Mouse (Mus musculus) kidney, embryonic 15.5 days (tissue): Measurements from ENCODE around the gene Hsd17b2. TPM values are rescaled to one million over a fixed set of nuclear protein-coding genes. Genes with fewer than 3 reads are reported as not detected.

Source experiments
- ATAC-seq: fragments of 200-750 bp; cut with Nextera tagmentation; replicated peaks from 2 replicates; pipeline ENCODE4 v1.8.0; 2017; ENCODE audit warnings: moderate TSS enrichment; ENCODE audit not compliant: low FRiP score
- H3K27ac ChIP-seq: fragments of 300-500 bp; sonication (generic); 2 replicates; pipeline ENCODE4 v1.5.1; 2015; ENCODE audit warnings: mild to moderate bottlenecking, inconsistent platforms
- H3K27me3 ChIP-seq: fragments of 300-500 bp; sonication (generic); 2 replicates; pipeline ENCODE4 v1.6.1; 2015; ENCODE audit warnings: inconsistent platforms
- H3K36me3 ChIP-seq: fragments of 300-500 bp; sonication (generic); 2 replicates; pipeline ENCODE4 v1.6.1; 2015; ENCODE audit warnings: inconsistent platforms
- H3K4me1 ChIP-seq: fragments of 300-500 bp; sonication (generic); 2 replicates; pipeline ENCODE4 v1.6.1; 2015; ENCODE audit warnings: inconsistent platforms
- H3K4me2 ChIP-seq: fragments of 300-500 bp; sonication (generic); 2 replicates; pipeline ENCODE4 v1.6.1; 2015; ENCODE audit warnings: moderate library complexity, mild to moderate bottlenecking, inconsistent platforms
- H3K4me3 ChIP-seq: fragments of 300-500 bp; sonication (generic); replicated peaks from 2 replicates; pipeline ENCODE4 v1.5.1; 2015; ENCODE audit warnings: mild to moderate bottlenecking, inconsistent platforms
- H3K9ac ChIP-seq: fragments of 300-500 bp; sonication (generic); 2 replicates; pipeline ENCODE4 v1.6.1; 2015; ENCODE audit warnings: mild to moderate bottlenecking, inconsistent platforms
- H3K9me3 ChIP-seq: fragments of 300-500 bp; sonication (generic); replicated peaks from 2 replicates; pipeline ENCODE4 v1.6.1; 2016; ENCODE audit warnings: inconsistent platforms
- WGBS: fragments of 180-500 bp; shearing (Covaris S2); methylation state at CpG from one replicate; pipeline ENCODE4 v1.1.7; 2015; ENCODE audit warnings: mixed read lengths; 5-methylcytosine and 5-hydroxymethylcytosine counted together
- polyA plus RNA-seq: library from polyadenylated mRNA; unstranded; fragments of >200 nt; fragmentation: Nextera tagmentation; extraction: Ambion mirVana; gene quantifications from 2 replicates; pipeline ENCODE4 v1.2.1, GENCODE M21; 2015

The Hsd17b2 gene
- polyA plus RNA-seq, 1 experiment from 2014 or later = 2.2 TPM

- no peak for ATAC-seq
- no peak overlapping the region for H3K27ac ChIP-seq
- no peaks in the 10 kb centered on the region for H3K36me3 ChIP-seq
- peaks cover 15% of the 10 kb centered on the region; the same call in 1 of the 2 replicates for H3K4me1 ChIP-seq
- no peak overlapping the region for H3K4me3 ChIP-seq
- H3K4me2 ChIP-seq = 0 out of 2 replicates have a peak overlapping the region, but pooled peaks have one; percentile 15
- H3K9me3 ChIP-seq = no peaks in the 10 kb centered on the region
- H3K27me3 ChIP-seq = peaks cover 7% of the 10 kb centered on the region; the same call in 1 of the 2 replicates
- WGBS = 31% methylated on average over 10 of the region's 10 CpGs
- no peak overlapping the region for H3K9ac ChIP-seq
Observed at GRCm38 (mm10) chr8:117683925-117684472, 17.7 kb upstream of the Hsd17b2 start.

DNA sequence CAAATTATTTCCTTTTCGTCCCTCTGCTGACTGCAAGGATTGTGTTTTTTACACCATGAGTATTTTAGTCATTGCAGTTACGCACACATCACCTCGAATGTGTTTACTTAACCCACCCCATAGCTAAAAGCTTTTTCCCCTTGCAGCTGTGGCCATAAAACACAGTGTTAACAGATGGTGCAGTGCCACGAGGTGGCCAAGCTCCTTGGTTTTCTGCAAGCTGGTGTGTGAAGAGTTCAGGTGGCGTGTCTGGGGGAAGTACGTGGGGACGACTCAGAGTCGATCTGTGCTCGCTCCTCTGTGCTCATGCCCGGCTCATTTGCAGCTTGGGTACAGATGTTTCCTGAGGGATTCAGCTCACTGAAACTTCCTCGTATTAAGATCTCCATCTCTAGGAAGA lies 17.2 kb upstream of the Hsd17b2 start:
- Histone ChIP-seq H3K9ac (no peak overlapping the region), H3K4me3 (no peak overlapping the region), H3K9me3 (no peaks in the 10 kb centered on the region), H3K36me3 (no peaks in the 10 kb centered on the region), H3K4me1 (peaks cover 15% of the 10 kb centered on the region; the same call in 1 of the 2 replicates), H3K27ac (no peak overlapping the region), H3K27me3 (peaks cover 7% of the 10 kb centered on the region; the same call in 1 of the 2 replicates), H3K4me2 (0 out of 2 replicates have a peak overlapping the region, but pooled peaks have one; percentile 15)
- ATAC-seq = no peak
- WGBS = 6% methylated on average over 11 of the region's 11 CpGs

GRCm38 (mm10) chr8:117687890-117688289 lies 13.8 kb upstream of the Hsd17b2 start:
- 79% methylated on average over 7 of the region's 7 CpGs for WGBS

DNA sequence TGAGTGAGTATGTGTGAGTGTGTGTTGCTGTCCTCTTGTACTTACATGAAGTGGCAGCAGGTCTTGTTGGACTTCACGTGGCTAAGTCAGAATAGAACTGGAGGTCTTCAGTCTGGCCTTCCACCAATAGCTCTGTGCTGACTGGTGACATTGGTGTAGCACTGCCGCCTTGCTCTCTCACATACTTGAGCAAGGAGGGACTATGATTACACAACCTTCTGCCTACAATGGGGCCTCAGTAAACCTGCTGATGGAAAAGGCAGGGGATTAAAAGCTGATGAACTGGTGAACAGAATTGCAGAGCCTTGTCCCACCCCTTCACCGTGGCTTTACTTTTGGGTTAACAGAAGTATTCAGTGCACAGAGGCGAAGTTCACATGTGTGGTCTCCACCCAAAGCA lies 9.6 kb upstream of the Hsd17b2 start:
- H3K4me3 ChIP-seq = no peak overlapping the region
- H3K27ac ChIP-seq = no peak overlapping the region
- ATAC-seq = no peak
- H3K27me3 ChIP-seq = no peaks in the 10 kb centered on the region
- no peak overlapping the region for H3K9ac ChIP-seq
- H3K36me3 ChIP-seq = no peaks in the 10 kb centered on the region
- H3K4me1 ChIP-seq = no peaks in the 10 kb centered on the region
- H3K4me2 ChIP-seq = no peak overlapping the region
- H3K9me3 ChIP-seq = no peaks in the 10 kb centered on the region
- WGBS = 89% methylated on average over 4 of the region's 4 CpGs

More at GRCm38 (mm10) chr8:117687890-117688289, 13.8 kb upstream of the Hsd17b2 start:
- Histone ChIP-seq H3K4me3 (no peak overlapping the region), H3K4me1 (peaks cover 15% of the 10 kb centered on the region; the same call in 1 of the 2 replicates), H3K27ac (no peak overlapping the region), H3K4me2 (no peak overlapping the region), H3K36me3 (no peaks in the 10 kb centered on the region), H3K9me3 (no peaks in the 10 kb centered on the region), H3K9ac (no peak overlapping the region), H3K27me3 (peaks cover 7% of the 10 kb centered on the region; the same call in 1 of the 2 replicates)
- no peak for ATAC-seq

- Histone ChIP-seq H3K4me2 (no peak overlapping the region), H3K36me3 (no peaks in the 10 kb centered on the region), H3K27me3 (no peaks in the 10 kb centered on the region), H3K27ac (no peak overlapping the region), H3K4me1 (no peaks in the 10 kb centered on the region), H3K9me3 (no peaks in the 10 kb centered on the region), H3K4me3 (no peak overlapping the region), H3K9ac (no peak overlapping the region)
- 90% methylated on average over 1 of the region's 1 CpGs for WGBS
- no peak for ATAC-seq
Observed at GRCm38 (mm10) chr8:117695636-117696035, 6.1 kb upstream of the Hsd17b2 start.

DNA sequence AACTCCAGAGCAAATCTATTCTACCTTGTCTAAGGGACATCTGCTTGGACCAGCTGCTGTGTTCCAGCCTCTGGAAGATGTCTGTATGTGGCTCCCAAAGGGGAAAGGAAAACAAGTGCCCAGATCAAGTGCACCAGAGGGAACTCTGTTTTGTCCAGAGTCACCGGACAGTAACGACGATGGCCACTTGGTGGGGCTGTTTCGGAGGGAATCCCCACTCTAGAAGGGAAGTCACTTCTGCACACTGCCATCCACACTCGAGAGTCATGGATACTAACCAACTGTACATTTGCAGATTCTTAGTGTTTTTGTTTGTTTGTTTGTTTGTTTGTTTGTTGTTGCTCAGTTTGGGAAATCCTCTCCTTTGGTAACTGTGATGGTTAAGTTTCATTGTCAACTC lies 4.5 kb upstream of the Hsd17b2 start:
- Histone ChIP-seq H3K4me2 (no peak overlapping the region), H3K27me3 (no peaks in the 10 kb centered on the region), H3K4me1 (peaks cover 6% of the 10 kb centered on the region), H3K9ac (no peak overlapping the region), H3K9me3 (no peaks in the 10 kb centered on the region), H3K4me3 (no peak overlapping the region), H3K27ac (no peak overlapping the region), H3K36me3 (no peaks in the 10 kb centered on the region)
- ATAC-seq = no peak
- WGBS = 37% methylated on average over 5 of the region's 5 CpGs

DNA sequence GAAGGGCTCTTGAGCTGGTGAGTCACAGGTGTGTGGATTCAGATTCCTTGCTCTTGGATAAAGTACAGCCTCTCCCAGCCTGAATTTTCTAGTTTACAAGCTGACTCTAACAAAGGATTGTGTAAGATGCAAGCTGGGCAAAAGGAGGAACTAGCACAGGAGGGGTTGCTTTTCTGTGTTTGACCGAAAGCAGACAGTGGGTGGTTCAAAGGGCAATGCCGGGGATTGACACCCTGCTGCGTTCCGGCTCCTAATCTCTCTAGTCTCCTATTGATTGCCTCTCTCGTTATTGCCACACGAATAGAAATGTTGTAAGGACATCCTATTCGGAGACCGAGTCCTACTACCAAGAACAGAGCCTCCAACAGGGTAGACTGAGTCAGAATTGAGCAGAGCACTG lies 1.0 kb upstream of the Hsd17b2 start:
- Histone ChIP-seq H3K4me3 (no peak overlapping the region), H3K27me3 (no peaks in the 10 kb centered on the region), H3K4me1 (peaks cover 6% of the 10 kb centered on the region), H3K9ac (no peak overlapping the region), H3K4me2 (no peak overlapping the region), H3K27ac (no peak overlapping the region), H3K36me3 (no peaks in the 10 kb centered on the region), H3K9me3 (no peaks in the 10 kb centered on the region)
- 64% methylated on average over 8 of the region's 8 CpGs for WGBS
- ATAC-seq = no peak

GRCm38 (mm10) chr8:117701246-117701645 lies 458 bp upstream of the Hsd17b2 start:
- ATAC-seq = no peak
- peaks cover 6% of the 10 kb centered on the region for H3K4me1 ChIP-seq
- 87% methylated on average over 8 of the region's 8 CpGs for WGBS
- H3K4me2 ChIP-seq = no peak overlapping the region
- no peak overlapping the region for H3K27ac ChIP-seq
- no peak overlapping the region for H3K4me3 ChIP-seq
- H3K27me3 ChIP-seq = no peaks in the 10 kb centered on the region
- H3K9ac ChIP-seq = no peak overlapping the region
- H3K9me3 ChIP-seq = no peaks in the 10 kb centered on the region
- H3K36me3 ChIP-seq = no peaks in the 10 kb centered on the region

DNA sequence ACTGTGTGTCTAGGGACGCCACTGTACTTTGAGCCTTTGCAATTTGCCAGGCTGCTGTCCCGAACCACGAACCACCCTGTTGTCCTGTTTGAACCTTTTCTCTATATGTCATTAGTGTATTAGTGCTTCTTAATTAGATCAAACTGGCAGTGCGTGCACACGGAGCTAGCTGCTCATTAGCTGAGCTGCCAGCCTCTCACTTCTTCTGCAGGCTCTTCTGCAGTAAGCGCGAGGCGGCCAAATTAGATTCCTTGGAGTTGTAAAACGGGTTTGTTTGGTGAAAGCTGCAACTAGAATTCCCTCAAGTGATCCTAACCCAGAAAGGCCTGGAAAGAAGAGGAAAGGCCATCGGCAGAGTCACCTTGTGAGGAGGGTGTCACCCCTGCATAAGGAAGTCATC lies 997 bp downstream of the Hsd17b2 start:
- Histone ChIP-seq H3K4me2 (no peak overlapping the region), H3K36me3 (no peaks in the 10 kb centered on the region), H3K4me3 (no peak overlapping the region), H3K9ac (no peak overlapping the region), H3K27ac (no peak overlapping the region), H3K4me1 (peaks cover 6% of the 10 kb centered on the region), H3K9me3 (no peaks in the 10 kb centered on the region), H3K27me3 (no peaks in the 10 kb centered on the region)
- no peak for ATAC-seq
- WGBS = 43% methylated on average over 10 of the region's 10 CpGs

GRCm38 (mm10) chr8:117706141-117706540 lies 4.4 kb downstream of the Hsd17b2 start:
- ATAC-seq = no peak
- Histone ChIP-seq H3K9ac (no peak overlapping the region), H3K27me3 (no peaks in the 10 kb centered on the region), H3K4me3 (no peak overlapping the region), H3K9me3 (no peaks in the 10 kb centered on the region), H3K36me3 (no peaks in the 10 kb centered on the region), H3K4me2 (no peak overlapping the region), H3K4me1 (peaks cover 6% of the 10 kb centered on the region), H3K27ac (no peak overlapping the region)
- 88% methylated on average over 4 of the region's 4 CpGs for WGBS

DNA sequence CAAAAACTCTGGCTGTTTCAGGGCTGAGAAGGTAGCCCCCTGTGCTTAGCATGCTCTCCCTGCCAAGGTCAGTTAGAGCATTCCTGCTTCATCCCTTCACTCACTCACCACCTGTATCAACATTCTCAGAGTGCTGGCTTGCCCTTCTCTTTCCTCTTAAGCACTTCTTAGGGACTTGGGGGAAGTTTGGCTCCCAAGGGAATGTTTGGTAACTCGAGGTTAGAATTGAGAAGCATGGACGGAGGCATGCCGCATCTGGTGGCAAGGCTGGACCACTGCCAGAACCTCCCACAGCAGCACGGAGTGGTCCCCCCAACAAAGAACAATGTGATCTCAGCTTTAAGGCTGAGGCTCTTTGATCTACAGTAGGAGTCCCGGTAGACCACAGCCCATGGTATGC lies 10.5 kb downstream of the Hsd17b2 start:
- ATAC-seq = no peak
- H3K4me3 ChIP-seq = no peak overlapping the region
- no peak overlapping the region for H3K27ac ChIP-seq
- H3K4me2 ChIP-seq = no peak overlapping the region
- no peaks in the 10 kb centered on the region for H3K9me3 ChIP-seq
- WGBS = 47% methylated on average over 5 of the region's 5 CpGs
- H3K9ac ChIP-seq = no peak overlapping the region
- no peaks in the 10 kb centered on the region for H3K4me1 ChIP-seq
- H3K27me3 ChIP-seq = no peaks in the 10 kb centered on the region
- H3K36me3 ChIP-seq = no peaks in the 10 kb centered on the region

- no peaks in the 10 kb centered on the region for H3K27me3 ChIP-seq
- WGBS = 88% methylated on average over 5 of the region's 5 CpGs
- H3K27ac ChIP-seq = no peak overlapping the region
- H3K4me2 ChIP-seq = no peak overlapping the region
- no peak for ATAC-seq
- H3K4me3 ChIP-seq = no peak overlapping the region
- H3K9ac ChIP-seq = no peak overlapping the region
- H3K9me3 ChIP-seq = no peaks in the 10 kb centered on the region
- H3K36me3 ChIP-seq = no peaks in the 10 kb centered on the region
- no peaks in the 10 kb centered on the region for H3K4me1 ChIP-seq
Observed at GRCm38 (mm10) chr8:117714604-117715003, 12.9 kb downstream of the Hsd17b2 start.

- Histone ChIP-seq H3K9me3 (no peaks in the 10 kb centered on the region), H3K4me1 (no peaks in the 10 kb centered on the region), H3K27me3 (no peaks in the 10 kb centered on the region), H3K9ac (no peak overlapping the region), H3K4me3 (no peak overlapping the region), H3K4me2 (no peak overlapping the region), H3K36me3 (no peaks in the 10 kb centered on the region), H3K27ac (no peak overlapping the region)
- ATAC-seq = no peak
- WGBS = 72% methylated on average over 5 of the region's 5 CpGs
Observed at GRCm38 (mm10) chr8:117715896-117716295, 14.2 kb downstream of the Hsd17b2 start.
